Mouse (Mus musculus): ENCODE results near the gene Limch1.

- TF ChIP-seq EP300 (optimal IDR thresholded peaks at IDR 0.05), result no peak
- no peak for TF ChIP-seq CTCF (IDR thresholded peaks at IDR 0.05; ENCODE audit: low read depth)
Observed at GRCm38 (mm10) chr5:66942922-66943321, 197.3 kb downstream of the Limch1 start.

All from stomach, postnatal 0 days (tissue).